Mouse (Mus musculus) adrenal gland (tissue): Measurements from ENCODE around the gene Lmnb2.

ENCODE experiments used
- intact Hi-C: fragments of 180-260 bp; cut with DNase I; formaldehyde crosslinking; loops from one replicate; pipeline ENCODE4 v1.15.1; 2025

Lmnb2 gene

DNA sequence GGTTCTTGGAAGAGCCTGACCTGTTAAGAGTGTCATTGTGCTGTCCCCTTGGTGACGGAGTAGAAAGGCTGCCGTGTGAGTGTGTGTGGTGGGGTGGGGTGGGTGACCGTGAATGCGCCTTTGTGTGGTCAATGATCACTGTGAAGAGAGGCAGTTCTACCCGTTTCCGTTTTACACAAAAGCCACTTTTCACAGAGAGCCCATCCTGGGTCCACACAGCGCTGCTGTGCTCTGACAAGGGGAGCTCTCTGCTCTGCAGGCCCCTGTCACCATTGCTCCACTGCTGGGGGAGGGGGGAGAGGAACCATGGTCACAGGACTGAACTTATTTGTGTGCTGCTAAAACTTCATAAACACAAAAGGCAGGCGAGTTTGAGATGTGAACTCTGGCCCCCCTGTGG lies 60.7 kb downstream of the Lmnb2 start:
- intact Hi-C loops, result no loop called here

DNA sequence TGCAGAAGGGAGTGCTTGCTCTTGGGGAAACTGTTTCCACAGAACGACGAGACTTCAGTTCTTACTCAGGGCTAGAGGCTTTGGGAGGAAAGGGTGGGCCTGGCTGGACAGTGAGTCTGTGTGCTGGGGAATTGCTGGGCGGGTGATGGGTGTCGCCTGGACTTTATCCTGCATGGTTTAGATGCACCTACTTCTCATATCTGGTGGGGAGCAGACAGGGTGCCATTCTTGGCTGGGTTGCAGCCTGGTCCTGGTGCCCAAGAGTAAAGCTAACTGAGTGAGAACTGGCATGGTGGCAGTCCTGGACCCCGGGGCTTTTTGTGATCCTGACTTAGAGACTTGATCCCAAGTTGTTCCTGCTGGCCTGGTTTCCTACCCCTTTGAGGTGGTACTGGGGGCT lies 61.1 kb downstream of the Lmnb2 start:
- intact Hi-C loops, result no loop called here

DNA sequence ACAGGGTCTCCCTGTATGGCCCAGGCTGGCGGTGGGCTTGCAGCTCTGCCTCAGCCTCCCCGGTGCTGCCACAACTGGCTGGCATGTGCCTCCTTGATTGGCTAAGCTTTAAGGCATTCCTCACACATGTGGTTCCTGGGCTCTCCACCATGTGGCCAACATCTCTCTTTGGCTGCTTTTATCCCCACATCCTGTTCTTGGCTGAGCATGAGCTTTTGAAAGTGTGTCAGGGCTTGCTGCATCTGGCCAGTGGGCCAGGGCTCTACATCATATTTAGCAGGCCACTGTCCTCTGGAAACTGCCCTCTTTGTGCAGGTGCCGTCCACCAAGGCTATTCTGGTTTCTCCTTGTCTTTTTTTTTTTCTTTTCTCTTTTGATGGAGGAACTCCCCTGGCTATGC lies 61.8 kb downstream of the Lmnb2 start:
- intact Hi-C loops, result no loop called here

DNA sequence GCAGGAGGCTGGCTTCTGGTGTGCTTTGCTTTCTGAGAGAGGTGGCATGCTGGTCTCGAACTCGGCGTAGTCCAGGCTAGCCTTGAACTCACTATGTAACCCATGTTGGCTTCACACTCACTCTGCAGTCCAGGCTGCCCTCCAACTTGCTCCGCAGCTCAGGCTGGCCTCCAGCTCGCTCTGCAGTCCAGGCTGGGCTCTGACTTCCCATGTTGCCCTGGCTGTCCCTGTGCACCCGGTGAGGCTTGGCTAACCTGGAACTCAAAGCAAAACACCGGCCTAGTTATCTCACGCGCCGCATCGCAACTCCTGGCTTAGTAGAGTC lies 62.3 kb downstream of the Lmnb2 start:
- intact Hi-C loops, result no loop called here

DNA sequence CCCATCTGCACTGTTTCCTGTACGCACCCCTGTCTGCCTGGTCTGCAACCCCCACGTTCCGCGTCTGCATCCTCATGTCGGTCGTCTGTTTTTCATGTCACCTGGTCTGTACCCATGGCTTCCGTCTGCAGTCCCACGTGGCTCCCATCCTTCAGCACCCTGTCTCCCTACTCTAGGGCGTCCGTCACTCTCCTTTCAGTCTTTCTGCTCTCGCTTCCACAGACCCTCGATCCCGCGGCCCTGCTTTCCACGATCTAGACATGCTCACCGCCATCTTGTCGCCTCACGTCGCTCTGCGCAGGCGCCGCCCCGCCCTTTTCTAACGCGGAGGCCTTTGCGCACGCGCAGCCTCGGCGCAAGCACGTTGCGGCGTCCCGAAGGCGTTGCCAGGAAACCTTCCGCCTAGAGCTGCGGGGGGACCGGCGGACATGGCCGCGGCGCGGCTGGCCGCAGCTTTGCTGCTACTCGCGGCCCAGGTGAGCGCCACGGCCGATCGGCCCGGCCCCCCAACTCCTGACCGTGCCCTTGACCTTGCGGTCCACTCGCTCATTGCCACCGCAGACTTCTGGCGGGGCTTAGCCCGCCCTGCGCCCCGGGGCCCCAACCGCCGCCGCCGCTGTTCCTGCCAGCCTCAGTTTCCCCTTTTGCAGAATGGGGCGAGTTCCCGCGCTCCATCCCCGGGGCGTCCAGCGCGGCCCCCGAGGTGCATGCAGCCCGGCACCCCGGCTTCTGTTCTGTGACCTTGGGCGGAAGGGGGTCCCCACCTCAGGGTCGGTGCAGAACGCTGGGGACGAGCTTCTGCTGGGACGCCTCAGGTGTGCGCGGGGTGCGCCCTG lies 62.9 kb downstream of the Lmnb2 start, which contains the start of the genes Lsm7 and Sppl2b:
Lsm7 (minus strand) TSS at position 297 of the 836 bp plus-strand sequence.
Sppl2b (plus strand) TSS at position 363 of the 836 bp plus-strand sequence.
- intact Hi-C loops, result no loop called here
